Mouse (Mus musculus) cerebellum, adult 2 months (tissue): ENCODE results near the gene Pla2r1.

ENCODE experiments used
- CTCF ChIP-seq: fragments of 200-500 bp; IDR thresholded peaks from 2 replicates; pipeline ENCODE4 v1.5.1; 2011; ENCODE audit warnings: low read depth, mild to moderate bottlenecking, control low read depth, low read length, moderate library complexity, borderline replicate concordance; ENCODE audit not compliant: insufficient read depth
- POLR2A ChIP-seq: fragments of 200-500 bp; IDR thresholded peaks from 2 replicates; pipeline ENCODE4 v1.6.1; 2011; ENCODE audit warnings: low read length, control low read depth, borderline replicate concordance; ENCODE audit not compliant: insufficient read depth

DNA sequence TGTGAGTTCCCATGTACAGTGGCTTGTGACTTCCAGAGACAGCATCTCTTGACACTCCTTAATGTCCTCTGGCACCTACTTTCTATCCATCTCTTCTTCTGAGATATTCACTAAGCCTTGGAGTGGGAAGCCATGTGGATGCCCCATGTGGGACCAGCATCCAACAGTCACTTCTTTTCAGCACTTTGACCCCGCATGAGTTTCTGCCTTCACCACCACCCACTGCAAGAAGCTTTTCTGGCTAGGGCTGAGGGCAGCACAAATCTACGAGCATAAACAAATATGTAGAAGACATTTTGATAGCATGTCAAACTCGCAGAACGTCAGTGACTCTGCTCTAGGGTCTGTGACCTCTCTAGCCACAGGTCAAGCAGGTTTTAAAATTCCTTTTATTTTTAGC lies 160.8 kb downstream of the Pla2r1 start:
- TF ChIP-seq POLR2A (no peak), CTCF (no peak)
